In the genomic region with DNA sequence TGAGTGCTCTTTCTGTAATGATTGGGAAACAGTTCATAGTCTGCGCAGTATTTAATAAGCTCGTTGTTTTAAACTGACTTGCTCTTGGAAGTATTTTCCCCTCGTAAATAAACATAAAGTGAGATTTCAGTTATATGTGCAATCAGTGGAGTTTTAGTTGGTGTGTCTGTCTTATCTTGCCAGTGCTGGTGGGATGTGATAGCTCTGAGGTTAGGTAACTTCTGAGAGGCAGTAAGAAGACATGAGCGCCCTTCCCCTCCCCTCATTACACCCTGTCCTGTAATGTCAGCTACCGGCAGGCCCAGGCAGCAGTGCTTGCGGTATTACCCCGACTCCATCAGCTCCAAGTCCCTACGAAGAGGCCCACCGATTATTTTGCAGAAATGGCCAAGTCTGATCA, we compare ENCODE assay signal across 11 mouse cellular contexts. TPM values are rescaled to one million over a fixed set of nuclear protein-coding genes. Genes with fewer than 3 reads are reported as not detected.
A peak's percentile ranks its signal among the peaks of the same experiment; 100 is the strongest.
DNase-seq lines count a peak whose midpoint lies in the region; ATAC-seq and TF ChIP-seq lines count a peak whose summit lies in the region.
"Had no signal": no experiment of that assay in that cellular context is flagged by ENCODE, and none has a peak within 500 bp of the region (broad histone marks: within the 10 kb centered on the region; RNA-seq: fewer than 3 reads in every experiment).

No protein-coding gene starts in this region.

- intact Hi-C loops in left cerebral cortex, postnatal 25 days (cut with DNase I) = no loop called here

- peak overlapping the region; percentile 88; the same call in 1 of the 2 replicates for H3K9ac ChIP-seq in heart, embryonic 13.5 days
- H3K9ac ChIP-seq in hindbrain, embryonic 15.5 days = peak overlapping the region; percentile 55; the same call in 1 of the 2 replicates

- TF ChIP-seq POLR2A in bone marrow macrophage, adult 2 months (IDR thresholded peaks at IDR 0.05; ENCODE audit: borderline replicate concordance, low read depth, low read length) = no peak

- H3K36me3 ChIP-seq in heart, embryonic 13.5 days = peaks cover 41% of the 10 kb centered on the region
- H3K36me3 ChIP-seq in hindbrain, embryonic 15.5 days = peaks cover 35% of the 10 kb centered on the region

- peak overlapping the region; percentile 98 for H3K4me2 ChIP-seq in heart, embryonic 13.5 days
- H3K4me2 ChIP-seq in hindbrain, embryonic 15.5 days = peak overlapping the region; percentile 97

- WGBS in heart, embryonic 13.5 days = 78% methylated on average over 9 of the region's 9 CpGs
- WGBS in hindbrain, embryonic 15.5 days = 93% methylated on average over 9 of the region's 9 CpGs

- no peak for ATAC-seq in heart, embryonic 13.5 days (ENCODE audit: extremely low read depth, insufficient number of reproducible peaks, low FRiP score, low TSS enrichment)
- no peak for ATAC-seq in hindbrain, embryonic 15.5 days (ENCODE audit: low FRiP score, low read depth)
- peak; percentile 85 for ATAC-seq in megakaryocyte-erythroid progenitor cell, adult 5-6 weeks (replicated peaks; ENCODE audit: low FRiP score, low TSS enrichment, poor library complexity, severe bottlenecking)

- H3K27me3 ChIP-seq in heart, embryonic 13.5 days (replicated peaks) = no peaks in the 10 kb centered on the region
- no peaks in the 10 kb centered on the region for H3K27me3 ChIP-seq in hindbrain, embryonic 15.5 days

- H3K4me3 ChIP-seq in heart, embryonic 13.5 days = peak overlapping the region; percentile 76
- H3K4me3 ChIP-seq in bone marrow macrophage, adult 2 months (ENCODE audit: insufficient read depth, low read length) = peak overlapping the region; percentile 98
- peak overlapping the region; percentile 67 for H3K4me3 ChIP-seq in hindbrain, embryonic 15.5 days

- DNase-seq in heart, adult 11 months = no peak
- no peak for DNase-seq in left cerebral cortex, adult 9 months (ENCODE audit: low spot score in 2 of 2)
- DNase-seq in layer of hippocampus, adult 9-10 months (ENCODE audit: low spot score) = no peak
- DNase-seq in left cerebral cortex, postnatal 25 days (ENCODE audit: low spot score in 2 of 2) = no peak
- DNase-seq: cerebellum, adult 8-10 months; thymus, adult 18-20 months had no signal

- H3K9me3 ChIP-seq in heart, embryonic 13.5 days = peaks cover 8% of the 10 kb centered on the region; the same call in 1 of the 2 replicates
- H3K9me3 ChIP-seq in hindbrain, embryonic 15.5 days = no peaks in the 10 kb centered on the region; the same call in 1 of the 2 replicates

- H3K4me1 ChIP-seq in heart, embryonic 13.5 days = peaks cover 11% of the 10 kb centered on the region
- H3K4me1 ChIP-seq in bone marrow macrophage, adult 2 months (ENCODE audit: control insufficient read depth, insufficient read depth, low read length) = peaks cover 5% of the 10 kb centered on the region
- peaks cover 15% of the 10 kb centered on the region for H3K4me1 ChIP-seq in hindbrain, embryonic 15.5 days (replicated peaks)

- H3K27ac ChIP-seq in heart, embryonic 13.5 days (replicated peaks) = no peak overlapping the region
- no peak overlapping the region for H3K27ac ChIP-seq in bone marrow macrophage, adult 2 months (ENCODE audit: insufficient read depth, low read depth, low read length)
- H3K27ac ChIP-seq in hindbrain, embryonic 15.5 days (replicated peaks) = no peak overlapping the region

- no peak for TF ChIP-seq CTCF in bone marrow macrophage, adult 2 months (IDR thresholded peaks at IDR 0.05; ENCODE audit: low read depth, low read length)

RNA-seq across cellular contexts. Expression of gene Ebna1bp2, which starts 1.2 kb away (rescaled TPM):
- 76.0 and 78.9 TPM in 2 replicates for polyA plus RNA-seq in heart, embryonic 13.5 days (2015; fragmentation: Nextera tagmentation; extraction: Ambion mirVana)
- polyA plus RNA-seq in bone marrow macrophage, adult 2 months (2012; ENCODE audit: insufficient read depth, insufficient read length, missing spikeins) = 27.3 and 36.7 TPM in 2 replicates
- polyA plus RNA-seq in hindbrain, embryonic 15.5 days (2015; fragmentation: Nextera tagmentation; extraction: Ambion mirVana) = 87.3 and 96.5 TPM in 2 replicates
- 99.6 and 135 TPM in 2 replicates for total RNA-seq in megakaryocyte-erythroid progenitor cell, adult 5-6 weeks (2014; fragmentation: Nextera tagmentation)
- 166 and 198 TPM in 2 replicates for total RNA-seq in megakaryocyte-erythroid progenitor cell, adult 5-6 weeks (2017)
- 10 to 100 TPM; 55.4 to 58.0 TPM for total RNA-seq in left cerebral cortex, postnatal 25 days (2021)

RNA-seq across cellular contexts. Expression of gene Cfap57, which starts 1.2 kb away (rescaled TPM):
- 0.31 and 0.53 TPM in 2 replicates for polyA plus RNA-seq in heart, embryonic 13.5 days (2015; fragmentation: Nextera tagmentation; extraction: Ambion mirVana)
- polyA plus RNA-seq in bone marrow macrophage, adult 2 months (2012; ENCODE audit: insufficient read depth, insufficient read length, missing spikeins) = not detected in 2 replicates
- polyA plus RNA-seq in hindbrain, embryonic 15.5 days (2015; fragmentation: Nextera tagmentation; extraction: Ambion mirVana) = 1.5 and 2.0 TPM in 2 replicates
- total RNA-seq in megakaryocyte-erythroid progenitor cell, adult 5-6 weeks (2014; fragmentation: Nextera tagmentation) = not detected in 2 replicates
- not detected in 2 replicates for total RNA-seq in megakaryocyte-erythroid progenitor cell, adult 5-6 weeks (2017)
- under 1 TPM; 0.76 to 0.99 TPM for total RNA-seq in left cerebral cortex, postnatal 25 days (2021)

RNA-seq across cellular contexts. Expression of gene Olfr62, which starts 37.0 kb away (rescaled TPM):
- not detected in 2 replicates for polyA plus RNA-seq in heart, embryonic 13.5 days (2015; fragmentation: Nextera tagmentation; extraction: Ambion mirVana)
- not detected in 2 replicates for polyA plus RNA-seq in bone marrow macrophage, adult 2 months (2012; ENCODE audit: insufficient read depth, insufficient read length, missing spikeins)
- not detected in 2 replicates for polyA plus RNA-seq in hindbrain, embryonic 15.5 days (2015; fragmentation: Nextera tagmentation; extraction: Ambion mirVana)
- total RNA-seq in megakaryocyte-erythroid progenitor cell, adult 5-6 weeks (2014; fragmentation: Nextera tagmentation) = not detected in 2 replicates
- not detected in 2 replicates for total RNA-seq in megakaryocyte-erythroid progenitor cell, adult 5-6 weeks (2017)
- total RNA-seq in left cerebral cortex, postnatal 25 days (2021) = not detected
- total RNA-seq: left cerebral cortex, postnatal 36 days had no signal
